Mouse (Mus musculus) lung, embryonic 15.5 days (tissue): ENCODE results near the gene Zfp644. TPM values are rescaled to one million over a fixed set of nuclear protein-coding genes. Genes with fewer than 3 reads are reported as not detected.

ENCODE experiments used
- ATAC-seq: fragments of 200-750 bp; cut with Nextera tagmentation; 2 replicates; pipeline ENCODE4 v1.8.0; 2017; ENCODE audit warnings: moderate number of reproducible peaks, borderline replicate concordance; ENCODE audit not compliant: low FRiP score, low TSS enrichment; ENCODE audit errors: extremely low read depth
- H3K27ac ChIP-seq: fragments of 300-500 bp; sonication (generic); 2 replicates; pipeline ENCODE4 v1.5.1; 2015; ENCODE audit warnings: moderate library complexity, mild to moderate bottlenecking, inconsistent platforms
- H3K27me3 ChIP-seq: fragments of 300-500 bp; sonication (generic); 2 replicates; pipeline ENCODE4 v1.6.1; 2015; ENCODE audit warnings: inconsistent platforms
- H3K36me3 ChIP-seq: fragments of 300-500 bp; sonication (generic); 2 replicates; pipeline ENCODE4 v1.6.1; 2015; ENCODE audit warnings: inconsistent platforms
- H3K4me1 ChIP-seq: fragments of 300-500 bp; sonication (generic); 2 replicates; pipeline ENCODE4 v1.6.1; 2015; ENCODE audit warnings: inconsistent platforms
- H3K4me2 ChIP-seq: fragments of 300-500 bp; sonication (generic); 2 replicates; pipeline ENCODE4 v1.6.1; 2015; ENCODE audit warnings: inconsistent platforms, mild to moderate bottlenecking, moderate library complexity
- H3K4me3 ChIP-seq: fragments of 300-500 bp; sonication (generic); 2 replicates; pipeline ENCODE4 v1.5.1; 2015; ENCODE audit warnings: mild to moderate bottlenecking, inconsistent platforms
- H3K9ac ChIP-seq: fragments of 300-500 bp; sonication (generic); 2 replicates; pipeline ENCODE4 v1.6.1; 2015; ENCODE audit warnings: inconsistent platforms
- H3K9me3 ChIP-seq: fragments of 300-500 bp; sonication (generic); 2 replicates; pipeline ENCODE4 v1.6.1; 2016; ENCODE audit warnings: inconsistent platforms
- WGBS: fragments of 180-500 bp; shearing (Covaris S2); methylation state at CpG from one replicate; pipeline ENCODE4 v1.1.7; 2015; 5-methylcytosine and 5-hydroxymethylcytosine counted together
- polyA plus RNA-seq: library from polyadenylated mRNA; unstranded; fragments of >200 nt; fragmentation: Nextera tagmentation; extraction: Ambion mirVana; gene quantifications from 2 replicates; pipeline ENCODE4 v1.2.1, GENCODE M21; 2015

Zfp644 gene
- polyA plus RNA-seq, 1 experiment from 2014 or later: 61.1 TPM

GRCm38 (mm10) chr5:106652790-106653328 is 44.2 kb downstream of the Zfp644 start:
- Histone ChIP-seq H3K27ac (no peak overlapping the region), H3K9ac (no peak overlapping the region), H3K4me2 (no peak overlapping the region), H3K27me3 (no peaks in the 10 kb centered on the region), H3K4me1 (no peaks in the 10 kb centered on the region), H3K9me3 (no peaks in the 10 kb centered on the region), H3K36me3 (peaks cover 9% of the 10 kb centered on the region; the same call in 1 of the 2 replicates), H3K4me3 (no peak overlapping the region)
- 83% methylated on average over 3 of the region's 3 CpGs for WGBS
- ATAC-seq: no peak

DNA sequence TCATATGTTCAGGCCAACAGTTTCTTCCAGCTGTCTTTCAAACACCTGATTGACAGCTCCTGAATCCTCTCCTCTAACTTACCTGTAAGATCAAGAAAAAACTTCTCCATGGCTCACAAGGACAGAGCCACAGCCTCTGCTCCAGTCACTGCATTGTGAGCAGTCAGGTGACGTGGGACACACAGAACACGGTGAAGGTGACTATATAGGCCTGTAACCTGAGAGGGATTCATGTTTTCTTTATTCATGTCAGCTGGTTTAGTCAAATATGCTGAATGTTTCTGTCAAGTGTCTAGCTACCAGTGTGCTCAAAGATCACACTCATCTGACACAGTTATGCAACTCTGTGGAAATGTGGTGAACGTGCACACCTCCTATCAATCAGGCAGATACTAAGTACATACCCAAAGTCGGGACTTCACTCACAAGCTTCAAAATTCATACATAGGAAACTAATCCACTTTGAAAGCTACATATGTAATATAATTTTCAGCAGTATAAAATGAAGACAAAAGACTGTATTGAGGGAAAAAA is 44.8 kb downstream of the Zfp644 start:
- Histone ChIP-seq H3K4me1 (no peaks in the 10 kb centered on the region), H3K4me3 (no peak overlapping the region), H3K27ac (no peak overlapping the region), H3K9ac (no peak overlapping the region), H3K36me3 (peaks cover 9% of the 10 kb centered on the region; the same call in 1 of the 2 replicates), H3K9me3 (no peaks in the 10 kb centered on the region), H3K27me3 (no peaks in the 10 kb centered on the region), H3K4me2 (no peak overlapping the region)
- no peak for ATAC-seq
- WGBS: 73% methylated on average over 4 of the region's 4 CpGs

GRCm38 (mm10) chr5:106649995-106650394 is 47.1 kb downstream of the Zfp644 start:
- no peak for ATAC-seq
- H3K4me1 ChIP-seq: no peaks in the 10 kb centered on the region
- no peak overlapping the region for H3K27ac ChIP-seq
- no peak overlapping the region for H3K4me2 ChIP-seq
- H3K4me3 ChIP-seq: no peak overlapping the region
- H3K9me3 ChIP-seq: no peaks in the 10 kb centered on the region
- H3K27me3 ChIP-seq: no peaks in the 10 kb centered on the region
- H3K9ac ChIP-seq: no peak overlapping the region
- peaks cover 4% of the 10 kb centered on the region; the same call in 1 of the 2 replicates for H3K36me3 ChIP-seq

DNA sequence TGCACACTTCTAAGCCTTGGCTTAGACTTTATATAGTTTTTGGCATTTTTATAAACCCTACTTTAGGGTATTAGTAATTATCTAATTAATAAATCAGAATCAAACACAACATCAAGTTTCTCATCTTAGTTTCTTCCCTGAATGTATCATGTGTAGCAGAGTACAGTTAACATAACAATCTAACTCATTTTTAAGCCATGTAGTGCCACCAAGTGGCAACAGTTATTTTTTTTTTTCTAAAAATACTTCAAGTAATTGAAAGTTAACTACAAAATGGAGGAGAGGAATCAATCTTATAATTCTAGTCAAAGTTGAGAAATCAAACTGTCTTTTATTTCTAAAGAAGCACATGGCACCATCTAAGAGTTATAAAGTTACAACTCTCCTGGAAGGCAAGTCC is 47.6 kb downstream of the Zfp644 start:
- Histone ChIP-seq H3K9me3 (no peaks in the 10 kb centered on the region), H3K27ac (no peak overlapping the region), H3K36me3 (no peaks in the 10 kb centered on the region), H3K9ac (no peak overlapping the region), H3K4me2 (no peak overlapping the region), H3K4me1 (no peaks in the 10 kb centered on the region), H3K27me3 (no peaks in the 10 kb centered on the region), H3K4me3 (no peak overlapping the region)
- no peak for ATAC-seq

DNA sequence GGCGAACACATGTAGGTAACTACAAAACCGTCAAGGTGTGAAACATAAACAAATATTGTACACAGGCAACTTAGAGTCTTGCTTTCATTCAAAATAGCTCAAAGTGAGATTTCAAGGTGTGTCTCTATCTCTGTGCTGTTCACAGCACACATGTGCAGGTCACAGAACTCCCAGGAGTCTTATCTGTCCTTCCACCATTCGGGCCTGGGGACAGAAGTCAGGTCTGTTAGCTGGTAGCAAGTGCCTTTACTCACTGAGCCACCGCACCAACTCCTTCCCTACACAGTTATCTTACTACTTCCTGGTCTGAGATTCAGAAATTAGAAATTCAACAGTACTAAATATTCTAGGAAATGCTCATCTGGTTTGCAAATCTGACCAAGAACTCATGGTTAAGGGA is 53.7 kb downstream of the Zfp644 start:
- peaks cover 6% of the 10 kb centered on the region; the same call in 1 of the 2 replicates for H3K4me1 ChIP-seq
- no peaks in the 10 kb centered on the region for H3K9me3 ChIP-seq
- H3K9ac ChIP-seq: no peak overlapping the region
- no peaks in the 10 kb centered on the region for H3K27me3 ChIP-seq
- 81% methylated on average over 4 of the region's 4 CpGs for WGBS
- ATAC-seq: no peak
- no peak overlapping the region for H3K4me2 ChIP-seq
- no peak overlapping the region for H3K4me3 ChIP-seq
- no peaks in the 10 kb centered on the region for H3K36me3 ChIP-seq
- no peak overlapping the region for H3K27ac ChIP-seq

- Histone ChIP-seq H3K9ac (no peak overlapping the region), H3K9me3 (no peaks in the 10 kb centered on the region), H3K4me2 (no peak overlapping the region), H3K27ac (no peak overlapping the region), H3K4me3 (no peak overlapping the region), H3K36me3 (peaks cover 12% of the 10 kb centered on the region), H3K27me3 (no peaks in the 10 kb centered on the region), H3K4me1 (peaks cover 6% of the 10 kb centered on the region; the same call in 1 of the 2 replicates)
- ATAC-seq: no peak
- 63% methylated on average over 3 of the region's 3 CpGs for WGBS
Measured at GRCm38 (mm10) chr5:106641876-106642275, 55.2 kb downstream of the Zfp644 start.

- Histone ChIP-seq H3K9me3 (no peaks in the 10 kb centered on the region), H3K9ac (no peak overlapping the region), H3K27ac (no peak overlapping the region), H3K36me3 (peaks cover 25% of the 10 kb centered on the region), H3K4me1 (peaks cover 6% of the 10 kb centered on the region; the same call in 1 of the 2 replicates), H3K4me2 (no peak overlapping the region), H3K4me3 (no peak overlapping the region), H3K27me3 (no peaks in the 10 kb centered on the region)
- 66% methylated on average over 5 of the region's 5 CpGs for WGBS
- ATAC-seq: no peak
Measured at GRCm38 (mm10) chr5:106640235-106640809, 56.8 kb downstream of the Zfp644 start.

DNA sequence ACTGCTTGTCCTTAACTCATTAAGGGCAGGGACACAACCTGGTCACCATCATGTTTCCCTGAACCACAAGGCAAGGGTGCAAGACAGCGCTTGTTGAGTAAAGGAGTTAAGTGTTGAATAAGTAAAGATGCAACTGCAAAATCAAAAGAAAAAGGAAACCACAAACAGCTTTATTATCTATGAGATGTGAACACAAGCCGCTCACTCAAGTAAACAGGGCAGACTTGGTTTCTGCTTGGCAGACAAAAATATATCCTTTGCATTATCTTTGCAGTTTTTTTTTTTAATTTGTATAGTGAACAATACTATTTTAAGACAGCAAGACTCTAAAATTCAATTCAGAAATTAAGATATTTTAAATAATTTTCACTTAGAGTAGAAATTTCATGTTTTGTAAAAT is 57.5 kb downstream of the Zfp644 start:
- Histone ChIP-seq H3K9me3 (no peaks in the 10 kb centered on the region), H3K4me2 (no peak overlapping the region), H3K36me3 (peaks cover 32% of the 10 kb centered on the region), H3K27me3 (no peaks in the 10 kb centered on the region), H3K4me1 (peaks cover 6% of the 10 kb centered on the region; the same call in 1 of the 2 replicates), H3K4me3 (no peak overlapping the region), H3K27ac (no peak overlapping the region), H3K9ac (no peak overlapping the region)
- 91% methylated on average over 2 of the region's 2 CpGs for WGBS
- no peak for ATAC-seq

- no peak overlapping the region for H3K27ac ChIP-seq
Measured at GRCm38 (mm10) chr5:106636423-106636946, 60.6 kb downstream of the Zfp644 start.

GRCm38 (mm10) chr5:106628369-106629149 is 68.5 kb downstream of the Zfp644 start:
- WGBS: 62% methylated on average over 8 of the region's 8 CpGs
- H3K9ac ChIP-seq: no peak overlapping the region
- no peak overlapping the region for H3K4me2 ChIP-seq
- H3K9me3 ChIP-seq: no peaks in the 10 kb centered on the region
- no peaks in the 10 kb centered on the region for H3K27me3 ChIP-seq
- no peak overlapping the region for H3K4me3 ChIP-seq
- H3K36me3 ChIP-seq: 0 out of 2 replicates have a peak, but pooled peaks cover 4% of the 10 kb centered on the region
- H3K4me1 ChIP-seq: no peaks in the 10 kb centered on the region
- H3K27ac ChIP-seq: no peak overlapping the region
- ATAC-seq: no peak

More at GRCm38 (mm10) chr5:106636423-106636946, 60.6 kb downstream of the Zfp644 start:
- Histone ChIP-seq H3K4me3 (no peak overlapping the region), H3K4me2 (no peak overlapping the region), H3K27me3 (no peaks in the 10 kb centered on the region), H3K9ac (no peak overlapping the region), H3K9me3 (no peaks in the 10 kb centered on the region), H3K36me3 (peaks cover 38% of the 10 kb centered on the region), H3K4me1 (peaks cover 6% of the 10 kb centered on the region; the same call in 1 of the 2 replicates)
- no peak for ATAC-seq
- WGBS: 67% methylated on average over 13 of the region's 13 CpGs

DNA sequence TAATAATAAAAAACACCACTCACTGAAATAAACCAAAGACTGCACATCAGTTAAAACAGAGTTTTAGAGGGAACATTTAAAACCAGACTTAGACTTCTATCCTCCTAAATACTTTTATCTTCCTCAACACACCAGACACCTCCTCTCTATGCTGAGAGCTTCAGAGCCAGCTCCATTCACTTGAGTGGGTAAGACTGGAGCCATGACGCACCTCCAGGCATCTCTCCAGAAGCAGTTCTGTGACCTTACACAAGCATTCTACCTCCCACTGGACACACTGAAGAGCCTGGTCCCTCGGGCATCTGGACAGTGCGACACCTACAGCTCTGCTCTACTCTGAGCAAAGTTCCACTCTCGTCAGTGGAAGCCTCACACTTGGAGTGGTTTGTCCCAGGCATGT is 73.8 kb downstream of the Zfp644 start:
- H3K9ac ChIP-seq: no peak overlapping the region
- H3K27ac ChIP-seq: no peak overlapping the region
- WGBS: 87% methylated on average over 4 of the region's 4 CpGs
- H3K4me2 ChIP-seq: no peak overlapping the region
- peaks cover 13% of the 10 kb centered on the region for H3K36me3 ChIP-seq
- no peaks in the 10 kb centered on the region for H3K27me3 ChIP-seq
- H3K9me3 ChIP-seq: no peaks in the 10 kb centered on the region
- no peaks in the 10 kb centered on the region for H3K4me1 ChIP-seq
- ATAC-seq: no peak
- H3K4me3 ChIP-seq: no peak overlapping the region

GRCm38 (mm10) chr5:106622193-106622592 is 74.9 kb downstream of the Zfp644 start:
- no peak for ATAC-seq
- Histone ChIP-seq H3K27ac (no peak overlapping the region), H3K9ac (no peak overlapping the region), H3K9me3 (no peaks in the 10 kb centered on the region), H3K4me2 (no peak overlapping the region), H3K4me3 (no peak overlapping the region), H3K4me1 (no peaks in the 10 kb centered on the region), H3K36me3 (peaks cover 16% of the 10 kb centered on the region), H3K27me3 (no peaks in the 10 kb centered on the region)
- WGBS: 93% methylated on average over 5 of the region's 5 CpGs
